Mouse (Mus musculus) ES-Bruce4 (cell line): ENCODE measurements at regions not wholly inside any gene's neighbourhood (a gene's known extent, or its start where the extent isn't known, plus 50 kb on each side); places are given as distances from the start of the nearest gene placed in this dataset.

Experiments
- H3K27ac ChIP-seq: 2 replicates; pipeline ENCODE4 v1.5.1; 2012; ENCODE audit warnings: low read length, inconsistent platforms; ENCODE audit not compliant: insufficient read depth
- H3K27me3 ChIP-seq: 2 replicates; pipeline ENCODE4 v1.6.1; 2012; ENCODE audit warnings: mild to moderate bottlenecking, low read length, inconsistent platforms; ENCODE audit not compliant: control insufficient read depth, poor library complexity, insufficient read depth, severe bottlenecking
- H3K36me3 ChIP-seq: 2 replicates; pipeline ENCODE4 v1.6.1; 2012; ENCODE audit warnings: inconsistent platforms, mild to moderate bottlenecking, low read length, moderate library complexity; ENCODE audit not compliant: control insufficient read depth, poor library complexity, insufficient read depth, severe bottlenecking
- H3K4me1 ChIP-seq: one replicate; pipeline ENCODE4 v1.8.1; 2011; ENCODE audit warnings: low read length; ENCODE audit not compliant: control insufficient read depth, insufficient read depth
- H3K4me3 ChIP-seq: 2 replicates; pipeline ENCODE4 v1.5.1; 2011; ENCODE audit warnings: low read depth, mild to moderate bottlenecking, low read length
- H3K9ac ChIP-seq: 2 replicates; pipeline ENCODE4 v1.6.1; 2012; ENCODE audit warnings: low read depth, mild to moderate bottlenecking, inconsistent platforms; ENCODE audit not compliant: poor library complexity, severe bottlenecking
- H3K9me3 ChIP-seq: replicated peaks from 2 replicates; pipeline ENCODE4 v1.6.1; 2012; ENCODE audit warnings: mild to moderate bottlenecking, low read length, inconsistent platforms; ENCODE audit not compliant: control insufficient read depth, poor library complexity, insufficient read depth, severe bottlenecking
- CTCF ChIP-seq: IDR thresholded peaks from one replicate; pipeline ENCODE4 v1.8.1; 2011; ENCODE audit warnings: low read depth, low read length
- EP300 ChIP-seq: IDR thresholded peaks from 2 replicates; pipeline ENCODE4 v1.6.1; 2011; ENCODE audit warnings: low read depth, low read length; ENCODE audit not compliant: insufficient read depth
- POLR2A ChIP-seq: IDR thresholded peaks from one replicate; pipeline ENCODE4 v1.8.1; 2011; ENCODE audit warnings: low read length; ENCODE audit not compliant: insufficient read depth

GRCm38 (mm10) chr10:98029124-98029523 is 302.6 kb upstream of the C030005K15Rik start:
- Histone ChIP-seq H3K27me3 (no peaks in the 10 kb centered on the region), H3K9me3 (no peaks in the 10 kb centered on the region), H3K4me1 (no peaks in the 10 kb centered on the region), H3K27ac (no peak overlapping the region), H3K9ac (no peak overlapping the region), H3K4me3 (no peak overlapping the region), H3K36me3 (no peaks in the 10 kb centered on the region)
- TF ChIP-seq CTCF, result no peak
- no peak for TF ChIP-seq EP300
- TF ChIP-seq POLR2A, result no peak

- no peak overlapping the region for H3K9ac ChIP-seq
- H3K4me3 ChIP-seq, result no peak overlapping the region
- H3K9me3 ChIP-seq, result no peaks in the 10 kb centered on the region
- H3K27ac ChIP-seq, result no peak overlapping the region
- no peaks in the 10 kb centered on the region for H3K4me1 ChIP-seq
- H3K27me3 ChIP-seq, result no peaks in the 10 kb centered on the region
- H3K36me3 ChIP-seq, result no peaks in the 10 kb centered on the region
- TF ChIP-seq POLR2A (no peak), CTCF (no peak), EP300 (no peak)
Observed at GRCm38 (mm10) chr10:98029621-98030020, 303.1 kb upstream of the C030005K15Rik start.

GRCm38 (mm10) chr10:98032661-98033060 is 306.1 kb upstream of the C030005K15Rik start:
- H3K27ac ChIP-seq, result no peak overlapping the region
- H3K4me1 ChIP-seq, result no peaks in the 10 kb centered on the region
- no peak overlapping the region for H3K4me3 ChIP-seq
- TF ChIP-seq CTCF (no peak), EP300 (no peak), POLR2A (no peak)
- H3K36me3 ChIP-seq, result no peaks in the 10 kb centered on the region
- H3K9ac ChIP-seq, result no peak overlapping the region
- no peaks in the 10 kb centered on the region for H3K27me3 ChIP-seq
- H3K9me3 ChIP-seq, result no peaks in the 10 kb centered on the region

DNA sequence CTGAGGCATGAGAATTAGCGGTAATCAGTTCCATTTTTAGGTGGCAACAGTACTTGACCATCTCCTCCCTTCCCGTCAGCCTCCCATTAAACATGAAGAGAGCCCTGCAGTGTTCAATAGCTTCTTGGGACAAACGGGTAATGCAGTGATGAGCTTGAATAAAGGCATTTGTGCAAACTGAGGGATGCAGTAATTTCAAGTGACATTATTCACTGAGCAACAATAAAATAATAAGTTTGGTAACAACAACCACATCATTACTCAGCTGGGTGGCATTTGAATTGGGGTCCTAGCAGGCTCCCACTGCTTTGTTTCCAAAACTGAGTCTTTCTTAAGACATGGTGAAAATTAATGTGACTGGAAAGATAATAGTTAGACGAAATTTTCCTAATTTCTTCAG is 315.2 kb upstream of the C030005K15Rik start:
- no peak overlapping the region for H3K4me3 ChIP-seq
- no peaks in the 10 kb centered on the region for H3K4me1 ChIP-seq
- H3K9me3 ChIP-seq, result no peaks in the 10 kb centered on the region
- no peaks in the 10 kb centered on the region for H3K36me3 ChIP-seq
- H3K9ac ChIP-seq, result no peak overlapping the region
- TF ChIP-seq EP300, result no peak
- TF ChIP-seq CTCF, result no peak
- TF ChIP-seq POLR2A, result no peak
- H3K27me3 ChIP-seq, result no peaks in the 10 kb centered on the region; the same call in 1 of the 2 replicates
- no peak overlapping the region for H3K27ac ChIP-seq

- no peak for TF ChIP-seq CTCF
Observed at GRCm38 (mm10) chr10:98043873-98044272, 317.3 kb upstream of the C030005K15Rik start.

DNA sequence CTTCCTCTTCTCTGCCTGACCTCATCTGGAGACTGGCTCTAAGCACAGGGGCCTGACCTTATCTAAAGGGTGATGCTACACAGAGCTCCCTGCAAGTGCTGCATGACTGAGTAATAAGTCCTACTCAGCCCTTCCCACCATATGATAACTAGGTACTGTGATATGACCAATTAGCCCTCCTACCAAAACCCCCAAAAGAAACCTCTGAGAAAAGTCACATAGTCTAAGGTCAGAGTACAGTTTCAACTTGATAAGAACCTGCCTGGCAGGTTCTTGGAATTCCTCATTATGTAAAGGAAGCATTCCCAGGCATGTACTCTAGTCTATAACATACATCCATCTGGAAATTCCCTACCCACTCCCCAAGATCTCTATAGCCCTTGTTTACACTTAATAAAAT is 318.0 kb upstream of the C030005K15Rik start:
- H3K9ac ChIP-seq, result no peak overlapping the region
- no peak for TF ChIP-seq POLR2A
- no peaks in the 10 kb centered on the region for H3K9me3 ChIP-seq
- H3K4me1 ChIP-seq, result no peaks in the 10 kb centered on the region
- no peak overlapping the region for H3K27ac ChIP-seq
- H3K36me3 ChIP-seq, result no peaks in the 10 kb centered on the region
- H3K4me3 ChIP-seq, result no peak overlapping the region
- no peaks in the 10 kb centered on the region; the same call in 1 of the 2 replicates for H3K27me3 ChIP-seq

More at GRCm38 (mm10) chr10:98043873-98044272, 317.3 kb upstream of the C030005K15Rik start:
- no peaks in the 10 kb centered on the region for H3K4me1 ChIP-seq
- H3K9ac ChIP-seq, result no peak overlapping the region
- H3K36me3 ChIP-seq, result no peaks in the 10 kb centered on the region
- H3K9me3 ChIP-seq, result no peaks in the 10 kb centered on the region
- no peak overlapping the region for H3K27ac ChIP-seq
- no peak overlapping the region for H3K4me3 ChIP-seq
- no peaks in the 10 kb centered on the region; the same call in 1 of the 2 replicates for H3K27me3 ChIP-seq
